Mouse (Mus musculus) embryo, embryonic 9.5 days (tissue): ENCODE measurements around the gene Phactr4.

Experiments used
- DNase-seq: peaks from one replicate; pipeline ENCODE4 v3.0.0-alpha.2; 2017; ENCODE audit errors: extremely low spot score

Phactr4 gene

GRCm38 (mm10) chr4:132369953-132370750 is 52.1 kb downstream of the Phactr4 start:
- DNase-seq = no peak

GRCm38 (mm10) chr4:132367480-132368201 is 54.6 kb downstream of the Phactr4 start:
- no peak for DNase-seq

- DNase-seq = no peak
These were observed 56.7 kb downstream of the Phactr4 start for GRCm38 (mm10) chr4:132365450-132366060.

GRCm38 (mm10) chr4:132363487-132363886 is 58.8 kb downstream of the Phactr4 start:
- DNase-seq = no peak

GRCm38 (mm10) chr4:132359510-132359909 is 62.8 kb downstream of the Phactr4 start:
- DNase-seq = no peak

GRCm38 (mm10) chr4:132356170-132356569 is 66.1 kb downstream of the Phactr4 start:
- peak; percentile 40 for DNase-seq

- no peak for DNase-seq
These were observed 66.9 kb downstream of the Phactr4 start for GRCm38 (mm10) chr4:132355403-132355802.

GRCm38 (mm10) chr4:132354571-132354970 is 67.7 kb downstream of the Phactr4 start:
- no peak for DNase-seq

- DNase-seq = peak; percentile 95
These were observed 68.8 kb downstream of the Phactr4 start, which contains the start of gene Rcc1 for GRCm38 (mm10) chr4:132353481-132353885. Rcc1 (minus strand) TSS chr4:132353605.

- DNase-seq = peak; percentile 19
These were observed 69.5 kb downstream of the Phactr4 start for GRCm38 (mm10) chr4:132352739-132353138.

- no peak for DNase-seq
These were observed 70.9 kb downstream of the Phactr4 start for GRCm38 (mm10) chr4:132351401-132351800.

- DNase-seq = peak; percentile 47
These were observed 71.4 kb downstream of the Phactr4 start for GRCm38 (mm10) chr4:132350854-132351253.

GRCm38 (mm10) chr4:132350123-132350740 is 72.1 kb downstream of the Phactr4 start:
- peak; percentile 49 for DNase-seq

GRCm38 (mm10) chr4:132349495-132350122 is 72.7 kb downstream of the Phactr4 start:
- DNase-seq = peak; percentile 44

GRCm38 (mm10) chr4:132346661-132347060 is 75.6 kb downstream of the Phactr4 start:
- no peak for DNase-seq

GRCm38 (mm10) chr4:132346261-132346660 is 76.0 kb downstream of the Phactr4 start:
- DNase-seq = no peak

- no peak for DNase-seq
These were observed 76.5 kb downstream of the Phactr4 start for GRCm38 (mm10) chr4:132345843-132346212.

GRCm38 (mm10) chr4:132345135-132345842 is 77.0 kb downstream of the Phactr4 start:
- peak; percentile 95 for DNase-seq

- no peak for DNase-seq
These were observed 77.7 kb downstream of the Phactr4 start for GRCm38 (mm10) chr4:132344403-132345134.

- no peak for DNase-seq
These were observed 80.8 kb downstream of the Phactr4 start for GRCm38 (mm10) chr4:132341451-132341850.
